Mouse (Mus musculus) cerebellum, adult 2 months (tissue): Measurements from ENCODE around the gene Zfp212. TPM values are rescaled to one million over a fixed set of nuclear protein-coding genes. Genes with fewer than 3 reads are reported as not detected.

ENCODE experiments used
- DNase-seq, 2 experiments: peaks; one replicate each; pipeline ENCODE4 v3.0.0; 2021
- H3K27ac ChIP-seq: fragments of 200-500 bp; 2 replicates; pipeline ENCODE4 v1.5.1; 2012; ENCODE audit warnings: low read length, control low read depth, inconsistent platforms; ENCODE audit not compliant: insufficient read depth
- H3K27me3 ChIP-seq: fragments of 200-500 bp; 2 replicates; pipeline ENCODE4 v1.6.1; 2012; ENCODE audit warnings: inconsistent platforms, mild to moderate bottlenecking, low read length, moderate library complexity; ENCODE audit not compliant: control insufficient read depth, insufficient read depth
- H3K4me1 ChIP-seq: fragments of 200-500 bp; 2 replicates; pipeline ENCODE4 v1.6.1; 2011; ENCODE audit warnings: low read length; ENCODE audit not compliant: control insufficient read depth, insufficient read depth
- H3K4me3 ChIP-seq: fragments of 200-500 bp; replicated peaks from 2 replicates; pipeline ENCODE3; 2011; ENCODE audit warnings: mild to moderate bottlenecking, low read depth, low read length, control low read depth; ENCODE audit not compliant: insufficient read depth
- CTCF ChIP-seq: fragments of 200-500 bp; IDR thresholded peaks from 2 replicates; pipeline ENCODE4 v1.5.1; 2011; ENCODE audit warnings: low read depth, mild to moderate bottlenecking, control low read depth, low read length, moderate library complexity, borderline replicate concordance; ENCODE audit not compliant: insufficient read depth
- POLR2A ChIP-seq: fragments of 200-500 bp; IDR thresholded peaks from 2 replicates; pipeline ENCODE4 v1.6.1; 2011; ENCODE audit warnings: low read length, control low read depth, borderline replicate concordance; ENCODE audit not compliant: insufficient read depth
- WGBS: fragments of 180-500 bp; shearing (Covaris S2); methylation state at CpG from one replicate; pipeline ENCODE4 v1.1.7; 2018; 5-methylcytosine and 5-hydroxymethylcytosine counted together
- polyA plus RNA-seq: library from polyadenylated mRNA; depleted of rRNA; stranded (reverse); fragments of >200 nt; gene quantifications from 2 replicates; pipeline ENCODE4 v1.2.3, GENCODE M21; 2012; rRNA removed

Zfp212 gene
- polyA plus RNA-seq: 17.2 and 19.0 TPM in 2 replicates

DNA sequence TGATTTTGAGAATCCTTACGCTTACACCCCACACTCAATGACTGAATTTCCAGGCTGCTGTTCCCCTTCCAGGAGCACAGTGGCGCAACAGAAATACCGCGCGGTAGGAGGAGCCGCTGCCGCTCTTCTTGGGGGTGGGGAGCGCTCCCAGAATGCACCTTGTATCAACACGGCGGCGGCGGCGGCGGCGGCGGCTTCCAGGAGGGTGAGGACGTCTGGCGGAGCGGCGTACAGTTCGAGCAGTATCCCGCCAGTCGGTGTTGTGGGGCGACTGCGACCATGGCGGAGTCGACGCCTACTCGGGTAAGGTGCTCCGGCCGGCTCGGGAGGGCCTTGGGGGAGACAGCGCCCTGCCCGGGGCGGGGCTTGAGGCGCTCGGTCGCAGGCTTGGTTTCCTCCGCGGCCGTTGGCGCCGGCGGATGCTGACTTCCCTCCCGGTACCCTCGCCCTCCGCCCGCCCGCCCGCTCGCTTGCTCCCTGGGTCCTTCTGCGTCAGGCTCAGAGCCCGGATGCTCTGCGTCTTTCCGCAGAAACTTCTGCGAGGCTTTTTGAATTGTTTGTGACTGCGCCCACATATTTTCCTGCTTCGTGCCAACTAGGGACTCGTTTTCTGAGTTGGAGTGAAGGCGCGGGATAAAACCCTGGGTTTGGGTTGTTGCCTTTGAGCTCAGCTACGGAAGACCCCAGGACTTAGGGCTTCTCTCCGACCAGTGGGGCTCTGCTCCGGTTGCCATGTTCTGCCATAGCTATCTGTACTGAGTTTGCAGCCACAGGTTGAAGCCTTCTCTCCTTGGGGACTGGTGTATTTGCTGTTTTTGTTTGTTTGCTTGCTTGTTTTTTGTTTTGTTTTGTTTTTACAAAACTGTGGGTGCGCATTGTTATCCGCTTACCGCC, at the start of gene Zfp212:
Gene Zfp212 (plus strand): TSS at position 30 of the 894 bp plus-strand sequence.
- H3K27ac ChIP-seq: peak within 1 kb of the TSS; percentile 82
- peaks cover 6% of the 10 kb centered on the region for H3K4me1 ChIP-seq
- DNase-seq: peak; percentile 91
- no peaks in the 10 kb centered on the region for H3K27me3 ChIP-seq
- TF ChIP-seq CTCF (peak; percentile 59), POLR2A (peak; percentile 62)
- H3K4me3 ChIP-seq: peak within 1 kb of the TSS; percentile 82
- WGBS: under 1% methylated on average over 67 of the region's 67 CpGs

GRCm38 (mm10) chr6:47872266-47872665, 48.0 kb upstream of the Zfp212 start:
- no peaks in the 10 kb centered on the region for H3K4me1 ChIP-seq
- no peak for DNase-seq
- 92% methylated on average over 5 of the region's 5 CpGs for WGBS

DNA sequence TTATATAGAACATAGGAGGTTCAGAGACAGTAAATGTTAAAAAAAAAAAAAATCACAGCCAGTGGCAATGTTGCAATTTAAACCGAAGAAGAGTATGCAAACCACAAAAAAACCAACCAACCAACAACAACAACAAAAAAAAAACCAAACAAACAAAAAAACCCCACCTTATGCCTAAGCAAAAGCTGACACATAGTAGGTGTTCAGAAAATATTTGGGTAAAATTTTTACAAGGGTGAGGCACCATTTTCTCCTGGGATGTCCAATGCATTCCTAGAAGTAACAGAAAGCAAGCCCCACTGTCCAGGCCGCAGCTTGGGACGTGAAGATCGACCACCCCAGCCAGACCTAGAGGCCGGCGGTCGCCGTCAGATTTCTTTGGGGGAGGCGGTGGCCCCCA, 43.2 kb upstream of the Zfp212 start, which contains the start of gene Zfp282:
Gene Zfp282 (plus strand): TSS at position 147 of the 400 bp plus-strand sequence.
- 7% methylated on average over 9 of the region's 9 CpGs for WGBS
- H3K27me3 ChIP-seq: no peaks in the 10 kb centered on the region
- no peak for DNase-seq
- H3K4me1 ChIP-seq: peaks cover 11% of the 10 kb centered on the region
- no peak for TF ChIP-seq CTCF
- no peak for TF ChIP-seq POLR2A
- H3K4me3 ChIP-seq: peak within 1 kb of the TSS; percentile 66
- H3K27ac ChIP-seq: peak within 1 kb of the TSS; percentile 87

More at GRCm38 (mm10) chr6:47872266-47872665, 48.0 kb upstream of the Zfp212 start:
- Histone ChIP-seq H3K27ac (no peak overlapping the region), H3K27me3 (no peaks in the 10 kb centered on the region), H3K4me3 (no peak overlapping the region)
- no peak for TF ChIP-seq POLR2A
- no peak for TF ChIP-seq CTCF

DNA sequence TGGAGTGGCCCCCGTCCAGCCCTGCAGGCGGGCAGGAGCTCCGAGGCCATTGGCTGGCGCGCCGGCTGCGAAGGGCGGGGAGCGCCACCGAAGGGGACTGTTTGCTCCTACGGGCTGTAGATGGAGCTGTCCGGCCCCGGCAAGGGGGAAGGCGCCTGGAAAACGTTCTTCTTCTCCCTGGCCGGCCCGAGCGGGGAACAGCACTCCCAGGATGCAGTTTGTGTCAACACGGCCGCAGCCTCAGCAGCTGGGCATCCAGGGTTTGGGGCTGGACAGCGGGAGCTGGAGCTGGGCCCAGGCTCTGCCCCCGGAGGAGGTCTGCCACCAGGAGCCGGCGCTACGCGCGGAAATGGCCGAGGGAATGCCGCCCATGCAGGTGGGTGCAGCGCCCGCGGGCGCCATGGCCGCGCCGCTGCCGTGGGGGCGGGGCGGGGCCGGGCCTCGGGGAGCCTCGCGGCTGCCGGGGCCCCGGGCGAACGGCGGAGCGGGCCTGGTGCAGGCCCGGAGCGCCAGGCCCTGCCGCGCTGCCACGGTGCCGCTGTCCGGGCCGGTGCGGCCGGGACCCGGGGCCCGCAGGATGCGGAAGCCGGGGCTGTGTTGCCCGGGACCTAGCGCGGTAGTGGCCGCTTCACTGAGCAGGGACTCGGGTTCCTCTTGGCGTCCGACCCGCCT, 42.7 kb upstream of the Zfp212 start:
- Histone ChIP-seq H3K27ac (peak overlapping the region; percentile 87), H3K27me3 (no peaks in the 10 kb centered on the region), H3K4me1 (peaks cover 11% of the 10 kb centered on the region), H3K4me3 (peak overlapping the region; percentile 66)
- WGBS: under 1% methylated on average over 70 of the region's 71 CpGs
- TF ChIP-seq POLR2A (peak; percentile 57; the same call in 1 of the 2 replicates), CTCF (peak; percentile 49; the same call in 1 of the 2 replicates)
- DNase-seq: peak; percentile 95

DNA sequence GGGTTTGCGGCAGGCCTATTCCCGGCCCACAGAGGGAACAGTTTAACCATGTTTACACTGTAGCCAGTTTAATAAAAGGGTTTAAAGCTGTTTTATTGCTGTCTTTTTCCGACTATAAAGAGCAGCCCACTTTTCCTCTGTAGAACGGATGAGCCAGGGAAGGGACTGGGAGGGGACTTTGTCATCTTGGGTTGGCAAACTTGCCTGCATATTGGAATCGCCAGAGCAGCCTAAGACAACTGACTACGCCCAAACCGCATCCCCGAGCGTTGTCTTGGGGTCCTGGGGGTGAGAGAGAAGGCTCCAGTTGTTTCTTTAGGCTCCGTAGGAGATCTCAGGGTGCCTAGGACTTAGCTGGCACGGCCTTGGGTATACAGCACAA, 42.2 kb upstream of the Zfp212 start:
- DNase-seq: no peak
- no peaks in the 10 kb centered on the region for H3K27me3 ChIP-seq
- H3K4me3 ChIP-seq: peak overlapping the region; percentile 66
- TF ChIP-seq POLR2A (no peak), CTCF (no peak)
- peak overlapping the region; percentile 87 for H3K27ac ChIP-seq
- H3K4me1 ChIP-seq: peaks cover 11% of the 10 kb centered on the region
- WGBS: under 1% methylated on average over 11 of the region's 11 CpGs

GRCm38 (mm10) chr6:47878593-47878992, 41.7 kb upstream of the Zfp212 start:
- peak overlapping the region; percentile 87; the same call in 1 of the 2 replicates for H3K27ac ChIP-seq

GRCm38 (mm10) chr6:47879049-47879716, 41.1 kb upstream of the Zfp212 start:
- DNase-seq: no peak

More at GRCm38 (mm10) chr6:47878593-47878992, 41.7 kb upstream of the Zfp212 start:
- Histone ChIP-seq H3K4me1 (peaks cover 11% of the 10 kb centered on the region), H3K4me3 (peak overlapping the region; percentile 66), H3K27me3 (no peaks in the 10 kb centered on the region)
- TF ChIP-seq POLR2A: no peak
- no peak for TF ChIP-seq CTCF
- DNase-seq: no peak
- 26% methylated on average over 3 of the region's 3 CpGs for WGBS

GRCm38 (mm10) chr6:47880166-47880565, 40.1 kb upstream of the Zfp212 start:
- 94% methylated on average over 10 of the region's 10 CpGs for WGBS
- DNase-seq: no peak
- no peak overlapping the region for H3K4me3 ChIP-seq
- H3K27me3 ChIP-seq: no peaks in the 10 kb centered on the region
- TF ChIP-seq POLR2A: no peak
- TF ChIP-seq CTCF: no peak
- H3K4me1 ChIP-seq: peaks cover 11% of the 10 kb centered on the region
- H3K27ac ChIP-seq: no peak overlapping the region

More at GRCm38 (mm10) chr6:47879049-47879716, 41.1 kb upstream of the Zfp212 start:
- no peak overlapping the region for H3K27ac ChIP-seq
- TF ChIP-seq CTCF (no peak), POLR2A (no peak)
- 40% methylated on average over 4 of the region's 4 CpGs for WGBS
- H3K27me3 ChIP-seq: no peaks in the 10 kb centered on the region
- peak overlapping the region; percentile 66 for H3K4me3 ChIP-seq
- H3K4me1 ChIP-seq: peaks cover 11% of the 10 kb centered on the region
